Mouse (Mus musculus): ENCODE data around the gene Gstp1. TPM values are rescaled to one million over a fixed set of nuclear protein-coding genes. Genes with fewer than 3 reads are reported as not detected.

The Gstp1 gene
- polyA plus RNA-seq, 1 experiment from 2014 or later: 433 TPM

DNA sequence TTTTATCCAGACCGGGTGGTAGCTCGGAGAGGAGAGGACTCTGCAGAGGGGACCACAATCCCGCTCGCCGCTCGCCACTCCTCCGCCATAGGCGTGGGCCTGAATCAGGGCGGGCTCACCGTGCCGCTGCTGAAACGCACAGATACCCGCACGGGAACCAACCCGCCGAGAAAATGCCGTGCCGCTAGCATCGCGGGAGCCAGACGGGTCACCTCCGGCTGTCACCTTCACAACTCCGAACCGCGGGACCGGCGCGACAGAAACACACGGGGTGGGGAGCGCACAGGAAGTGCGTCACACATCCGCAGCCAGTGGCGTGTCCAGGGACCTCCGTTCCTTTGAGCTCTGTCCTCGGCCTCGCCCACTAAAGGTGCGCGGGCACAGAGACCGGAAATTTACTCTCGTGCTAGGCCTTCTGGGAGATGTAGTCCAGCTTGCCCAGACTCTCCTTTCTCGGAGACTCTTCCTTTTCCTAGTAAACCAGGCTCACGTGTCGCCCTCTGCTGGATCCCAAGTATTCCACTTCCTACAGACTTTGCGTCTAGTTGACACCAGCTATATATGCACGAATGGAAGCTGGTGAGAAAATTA, 25.3 kb downstream of the Gstp1 start, which contains the start of gene Ndufv1:
TSS of gene Ndufv1 (minus strand) at position 375 of the 591 bp plus-strand sequence.
- Histone ChIP-seq H3K27ac (ENCODE audit: low read length) (peak within 1 kb of the TSS; percentile 45; the same call in 1 of the 2 replicates), H3K4me3 (ENCODE audit: low read length) (peak within 1 kb of the TSS; percentile 93), H3K4me2 (ENCODE audit: low read depth, low read length) (peak within 1 kb of the TSS; percentile 74), H3K4me1 (replicated peaks; ENCODE audit: control insufficient read depth, insufficient read depth, low read length) (peaks cover 8% of the 10 kb centered on the region), H3K27me3 (ENCODE audit: control insufficient read depth, insufficient read depth, low read depth, low read length) (no peaks in the 10 kb centered on the region), H3K9me3 (ENCODE audit: control insufficient read depth, low read length) (no peaks in the 10 kb centered on the region), H3K36me3 (ENCODE audit: control insufficient read depth, insufficient read depth, low read length) (peaks cover 17% of the 10 kb centered on the region), H3K9ac (ENCODE audit: low read length) (peak within 1 kb of the TSS; percentile 87)
- WGBS: 0% methylated on average over 45 of the region's 45 CpGs
- ATAC-seq (ENCODE audit: low read depth): peak; percentile 100

DNA sequence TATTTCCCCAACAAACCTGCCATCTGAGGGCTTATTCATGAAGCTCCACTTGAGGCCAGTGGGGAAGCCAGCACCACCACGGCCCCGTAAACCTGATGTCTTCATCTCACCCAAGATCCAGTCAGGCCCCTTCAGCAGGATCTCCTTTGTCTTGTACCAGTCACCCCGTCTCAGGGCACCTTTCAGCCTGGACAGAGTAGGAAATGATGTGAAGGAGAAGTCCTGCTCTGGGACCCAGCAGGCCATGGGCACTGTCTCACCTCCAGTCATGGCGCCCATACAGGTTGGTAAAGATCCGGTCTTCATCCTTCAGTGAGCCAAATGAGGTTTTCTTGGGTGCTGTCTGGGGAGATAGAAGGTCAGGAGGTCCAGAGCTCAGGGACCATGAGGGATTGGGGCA, 26.7 kb downstream of the Gstp1 start:
- Histone ChIP-seq H3K36me3 (ENCODE audit: control insufficient read depth, insufficient read depth, low read length) (peaks cover 25% of the 10 kb centered on the region), H3K27me3 (ENCODE audit: control insufficient read depth, insufficient read depth, low read depth, low read length) (no peaks in the 10 kb centered on the region), H3K9me3 (ENCODE audit: control insufficient read depth, low read length) (no peaks in the 10 kb centered on the region), H3K4me2 (ENCODE audit: low read depth, low read length) (no peak overlapping the region), H3K9ac (ENCODE audit: low read length) (no peak overlapping the region), H3K27ac (ENCODE audit: low read length) (no peak overlapping the region), H3K4me1 (replicated peaks; ENCODE audit: control insufficient read depth, insufficient read depth, low read length) (peaks cover 8% of the 10 kb centered on the region), H3K4me3 (ENCODE audit: low read length) (no peak overlapping the region)
- WGBS: 92% methylated on average over 5 of the region's 5 CpGs
- no peak for ATAC-seq (ENCODE audit: low read depth)

DNA sequence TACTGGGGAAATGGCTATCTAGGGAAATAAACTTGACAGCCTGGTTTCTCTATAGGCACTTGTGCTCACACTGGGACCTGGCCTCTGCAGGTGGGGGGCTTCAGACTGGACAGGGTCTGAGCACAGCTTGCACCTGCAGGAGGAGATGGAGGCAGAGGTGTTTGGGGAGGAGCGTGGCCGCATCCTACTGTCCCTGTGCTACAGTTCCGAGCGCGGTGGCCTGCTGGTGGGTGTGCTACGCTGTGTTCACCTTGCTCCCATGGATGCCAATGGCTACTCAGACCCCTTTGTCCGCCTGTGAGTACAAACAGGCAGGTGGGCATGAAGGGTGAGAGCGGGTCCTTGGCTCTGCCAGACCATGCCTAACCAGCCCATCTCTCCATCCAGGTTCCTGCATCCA, 31.8 kb downstream of the Gstp1 start:
- Histone ChIP-seq H3K9me3 (ENCODE audit: control insufficient read depth, low read length) (no peaks in the 10 kb centered on the region), H3K27me3 (ENCODE audit: control insufficient read depth, insufficient read depth, low read depth, low read length) (no peaks in the 10 kb centered on the region), H3K9ac (ENCODE audit: low read length) (no peak overlapping the region), H3K27ac (ENCODE audit: low read length) (no peak overlapping the region), H3K4me2 (ENCODE audit: low read depth, low read length) (no peak overlapping the region), H3K36me3 (ENCODE audit: control insufficient read depth, insufficient read depth, low read length) (peaks cover 25% of the 10 kb centered on the region), H3K4me3 (ENCODE audit: low read length) (no peak overlapping the region), H3K4me1 (replicated peaks; ENCODE audit: control insufficient read depth, insufficient read depth, low read length) (peaks cover 6% of the 10 kb centered on the region; the same call in 1 of the 2 replicates)
- WGBS: 92% methylated on average over 8 of the region's 8 CpGs
- no peak for ATAC-seq (ENCODE audit: low read depth)

DNA sequence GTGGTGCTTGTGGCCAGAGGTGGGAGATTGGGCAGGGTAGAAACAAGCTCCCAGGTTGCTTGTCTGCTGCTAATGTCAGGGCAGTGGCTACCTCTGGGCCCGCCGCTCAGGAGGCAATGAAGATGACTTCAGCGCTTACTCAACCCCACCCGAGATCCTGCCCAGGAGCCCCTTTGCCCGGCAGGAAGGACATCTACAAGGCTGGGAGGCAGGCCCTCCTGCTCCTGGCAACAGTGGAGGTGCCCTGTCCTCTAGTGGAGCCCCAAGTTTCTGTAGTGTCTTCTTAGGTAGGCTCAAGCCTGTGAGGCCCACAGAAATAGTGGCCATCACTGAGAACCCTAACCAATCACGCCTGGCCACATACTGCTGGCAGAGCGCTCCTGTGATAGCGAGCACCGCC, 32.7 kb downstream of the Gstp1 start:
- peaks cover 25% of the 10 kb centered on the region for H3K36me3 ChIP-seq (ENCODE audit: control insufficient read depth, insufficient read depth, low read length)
- no peak overlapping the region for H3K4me2 ChIP-seq (ENCODE audit: low read depth, low read length)
- H3K9ac ChIP-seq (ENCODE audit: low read length): no peak overlapping the region
- no peaks in the 10 kb centered on the region for H3K9me3 ChIP-seq (ENCODE audit: control insufficient read depth, low read length)
- H3K27me3 ChIP-seq (ENCODE audit: control insufficient read depth, insufficient read depth, low read depth, low read length): no peaks in the 10 kb centered on the region
- no peak for ATAC-seq (ENCODE audit: low read depth)
- peaks cover 8% of the 10 kb centered on the region; the same call in 1 of the 2 replicates for H3K4me1 ChIP-seq (replicated peaks; ENCODE audit: control insufficient read depth, insufficient read depth, low read length)
- 85% methylated on average over 9 of the region's 9 CpGs for WGBS
- no peak overlapping the region for H3K4me3 ChIP-seq (ENCODE audit: low read length)
- H3K27ac ChIP-seq (ENCODE audit: low read length): no peak overlapping the region

DNA sequence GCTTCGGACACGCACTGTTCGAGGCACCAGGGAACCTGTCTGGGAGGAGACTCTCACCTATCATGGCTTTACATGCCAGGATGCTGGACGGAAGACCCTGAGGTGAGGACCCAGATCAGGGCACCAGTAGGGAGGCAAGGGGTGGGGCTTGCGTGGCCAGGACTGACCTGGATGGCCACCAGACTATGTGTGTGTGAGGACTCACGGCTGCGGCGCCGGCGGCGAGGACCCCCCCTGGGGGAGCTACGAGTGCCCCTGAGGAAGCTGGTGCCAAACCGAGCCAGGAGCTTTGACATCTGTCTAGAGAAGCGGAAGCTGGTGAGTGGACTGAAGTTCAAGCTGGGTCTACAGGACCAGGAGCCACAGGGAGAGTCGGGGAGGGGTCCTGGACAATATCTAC, 33.5 kb downstream of the Gstp1 start:
- Histone ChIP-seq H3K4me3 (ENCODE audit: low read length) (no peak overlapping the region), H3K27me3 (ENCODE audit: control insufficient read depth, insufficient read depth, low read depth, low read length) (no peaks in the 10 kb centered on the region), H3K4me1 (replicated peaks; ENCODE audit: control insufficient read depth, insufficient read depth, low read length) (peaks cover 13% of the 10 kb centered on the region; the same call in 1 of the 2 replicates), H3K27ac (ENCODE audit: low read length) (no peak overlapping the region), H3K4me2 (ENCODE audit: low read depth, low read length) (no peak overlapping the region), H3K9ac (ENCODE audit: low read length) (no peak overlapping the region), H3K36me3 (ENCODE audit: control insufficient read depth, insufficient read depth, low read length) (peaks cover 19% of the 10 kb centered on the region), H3K9me3 (ENCODE audit: control insufficient read depth, low read length) (no peaks in the 10 kb centered on the region)
- 81% methylated on average over 15 of the region's 15 CpGs for WGBS
- ATAC-seq (ENCODE audit: low read depth): no peak

DNA sequence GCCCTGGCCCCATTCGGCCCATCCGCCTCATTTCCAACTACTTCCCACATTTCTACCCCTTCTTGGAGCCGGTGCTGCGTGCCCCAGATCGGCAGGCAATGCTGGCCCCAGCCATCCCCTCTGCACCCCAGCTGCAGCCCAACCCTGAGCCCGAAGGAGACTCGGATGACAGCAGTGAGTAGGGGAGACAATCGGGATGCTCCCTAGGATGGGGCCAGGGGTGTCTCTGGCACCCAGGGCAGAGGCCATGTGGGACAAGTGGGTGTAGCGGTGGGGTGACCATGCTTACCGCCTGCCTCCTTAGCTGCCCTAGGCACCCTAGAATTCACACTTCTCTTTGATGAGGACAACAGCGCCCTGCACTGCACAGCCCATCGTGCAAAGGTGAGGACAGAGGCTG, 34.1 kb downstream of the Gstp1 start:
- peaks cover 14% of the 10 kb centered on the region; the same call in 1 of the 2 replicates for H3K4me1 ChIP-seq (replicated peaks; ENCODE audit: control insufficient read depth, insufficient read depth, low read length)
- no peak overlapping the region for H3K9ac ChIP-seq (ENCODE audit: low read length)

DNA sequence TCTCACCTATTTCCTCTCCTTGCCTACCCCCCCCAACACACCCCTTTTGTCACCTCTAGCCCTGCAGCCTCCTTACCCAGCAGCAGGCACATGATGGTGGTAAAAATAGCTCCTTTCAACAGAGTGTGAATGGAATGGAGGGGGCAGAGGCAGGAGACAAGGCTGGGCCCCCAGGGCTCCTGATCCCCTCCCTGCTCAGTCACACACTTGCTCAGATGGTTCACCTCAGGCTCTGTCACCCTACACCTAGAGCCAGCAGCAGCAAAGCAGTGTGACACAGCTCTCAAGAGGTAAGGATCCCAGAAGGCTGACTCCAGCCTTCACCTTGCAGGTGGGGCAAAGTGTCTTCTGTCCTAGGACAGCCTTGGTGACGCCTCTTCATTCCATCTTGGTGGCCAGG, 34.7 kb downstream of the Gstp1 start, which contains the start of gene Doc2g:
TSS of gene Doc2g (plus strand) at position 202 of the 400 bp plus-strand sequence.
- Histone ChIP-seq H3K9me3 (ENCODE audit: control insufficient read depth, low read length) (no peaks in the 10 kb centered on the region), H3K9ac (ENCODE audit: low read length) (no peak within 1 kb of the TSS), H3K36me3 (ENCODE audit: control insufficient read depth, insufficient read depth, low read length) (peaks cover 13% of the 10 kb centered on the region), H3K4me1 (replicated peaks; ENCODE audit: control insufficient read depth, insufficient read depth, low read length) (peaks cover 14% of the 10 kb centered on the region; the same call in 1 of the 2 replicates), H3K27me3 (ENCODE audit: control insufficient read depth, insufficient read depth, low read depth, low read length) (no peaks in the 10 kb centered on the region), H3K4me3 (ENCODE audit: low read length) (no peak within 1 kb of the TSS), H3K4me2 (ENCODE audit: low read depth, low read length) (no peak within 1 kb of the TSS), H3K27ac (ENCODE audit: low read length) (no peak within 1 kb of the TSS)
- ATAC-seq (ENCODE audit: low read depth): no peak
- 61% methylated on average over 1 of the region's 1 CpGs for WGBS

More for the DNA sequence above, 34.1 kb downstream of the Gstp1 start:
- Histone ChIP-seq H3K4me2 (ENCODE audit: low read depth, low read length) (no peak overlapping the region), H3K4me3 (ENCODE audit: low read length) (no peak overlapping the region), H3K9me3 (ENCODE audit: control insufficient read depth, low read length) (no peaks in the 10 kb centered on the region), H3K27me3 (ENCODE audit: control insufficient read depth, insufficient read depth, low read depth, low read length) (no peaks in the 10 kb centered on the region), H3K27ac (ENCODE audit: low read length) (no peak overlapping the region), H3K36me3 (ENCODE audit: control insufficient read depth, insufficient read depth, low read length) (peaks cover 17% of the 10 kb centered on the region)
- 63% methylated on average over 12 of the region's 12 CpGs for WGBS
- no peak for ATAC-seq (ENCODE audit: low read depth)

DNA sequence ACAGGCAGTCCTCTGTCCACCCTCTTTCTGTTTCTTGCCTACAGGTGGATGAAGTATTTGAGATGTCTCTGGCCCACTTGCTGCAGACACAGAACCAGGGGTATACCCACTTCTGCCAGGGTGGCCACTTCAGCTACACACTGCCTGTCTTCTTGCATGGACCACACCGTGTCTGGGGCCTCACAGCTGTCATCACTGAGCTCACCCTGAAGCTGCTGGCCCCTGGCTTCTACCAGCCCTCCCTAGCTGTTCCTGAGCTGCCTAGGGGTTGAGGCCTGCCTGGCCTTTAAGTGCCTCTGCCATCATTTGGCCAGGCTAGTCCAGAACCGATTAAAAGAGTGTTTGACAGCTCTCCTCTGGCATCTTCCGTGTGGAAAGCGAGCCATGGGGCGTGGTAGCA, 36.0 kb downstream of the Gstp1 start:
- Histone ChIP-seq H3K27me3 (ENCODE audit: control insufficient read depth, insufficient read depth, low read depth, low read length) (no peaks in the 10 kb centered on the region), H3K9me3 (ENCODE audit: control insufficient read depth, low read length) (no peaks in the 10 kb centered on the region), H3K36me3 (ENCODE audit: control insufficient read depth, insufficient read depth, low read length) (peaks cover under 1% of the 10 kb centered on the region; the same call in 1 of the 2 replicates), H3K27ac (ENCODE audit: low read length) (no peak overlapping the region), H3K4me2 (ENCODE audit: low read depth, low read length) (no peak overlapping the region), H3K4me3 (ENCODE audit: low read length) (no peak overlapping the region), H3K9ac (ENCODE audit: low read length) (no peak overlapping the region; the same call in 1 of the 2 replicates), H3K4me1 (replicated peaks; ENCODE audit: control insufficient read depth, insufficient read depth, low read length) (peaks cover 14% of the 10 kb centered on the region; the same call in 1 of the 2 replicates)
- ATAC-seq (ENCODE audit: low read depth): no peak
- 71% methylated on average over 5 of the region's 5 CpGs for WGBS

DNA sequence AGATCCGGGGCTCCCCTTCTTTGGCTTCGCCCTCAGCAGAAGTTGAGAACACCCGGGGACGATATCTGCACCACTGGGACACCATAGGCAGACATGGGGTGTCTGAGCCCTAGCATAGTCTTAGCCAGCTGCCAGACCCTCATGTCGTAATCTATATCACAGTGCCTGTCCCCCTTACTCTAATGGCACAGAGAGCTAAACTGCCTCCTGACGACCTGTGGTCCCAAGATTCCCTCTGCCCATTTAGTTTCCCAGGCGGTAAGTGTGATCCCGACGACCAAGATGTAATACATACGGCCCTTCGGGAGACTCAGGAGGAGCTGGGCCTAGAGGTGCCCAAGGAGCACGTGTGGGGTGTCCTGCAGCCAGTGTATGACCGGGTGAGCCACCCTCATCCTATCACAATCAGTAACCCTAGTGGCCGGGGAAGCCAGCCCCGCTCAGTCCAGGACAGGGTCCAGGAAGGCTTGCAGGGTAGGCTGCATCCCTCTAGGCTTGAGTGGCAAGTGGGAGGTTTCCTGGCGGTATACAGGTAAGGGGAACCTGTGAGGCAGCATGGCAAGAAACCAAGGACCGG, 36.7 kb downstream of the Gstp1 start:
- Histone ChIP-seq H3K4me3 (ENCODE audit: low read length) (peak overlapping the region; percentile 78), H3K9ac (ENCODE audit: low read length) (peak overlapping the region; percentile 82), H3K9me3 (ENCODE audit: control insufficient read depth, low read length) (no peaks in the 10 kb centered on the region), H3K4me2 (ENCODE audit: low read depth, low read length) (peak overlapping the region; percentile 84), H3K27ac (ENCODE audit: low read length) (peak overlapping the region; percentile 98), H3K27me3 (ENCODE audit: control insufficient read depth, insufficient read depth, low read depth, low read length) (no peaks in the 10 kb centered on the region), H3K4me1 (replicated peaks; ENCODE audit: control insufficient read depth, insufficient read depth, low read length) (peaks cover 14% of the 10 kb centered on the region), H3K36me3 (ENCODE audit: control insufficient read depth, insufficient read depth, low read length) (no peaks in the 10 kb centered on the region)
- ATAC-seq (ENCODE audit: low read depth): peak; percentile 6; the same call in 1 of the 2 replicates
- WGBS: 13% methylated on average over 17 of the region's 17 CpGs

Measured in lung, embryonic 16.5 days (tissue).